Mouse (Mus musculus) E14TG2a.4 (cell line): ENCODE results near the gene Sart3.

Experiments
- CTCF ChIP-seq: conservative IDR thresholded peaks from 2 replicates; pipeline ENCODE4 v1.5.1; 2014; ENCODE audit warnings: low read length
- NANOG ChIP-seq: IDR thresholded peaks from 2 replicates; pipeline ENCODE4 v1.6.1; 2014; ENCODE audit warnings: borderline replicate concordance, low read length, mixed read lengths
- POU5F1 ChIP-seq: IDR thresholded peaks from 2 replicates; pipeline ENCODE4 v1.6.1; 2014; ENCODE audit warnings: low read length, borderline replicate concordance

DNA sequence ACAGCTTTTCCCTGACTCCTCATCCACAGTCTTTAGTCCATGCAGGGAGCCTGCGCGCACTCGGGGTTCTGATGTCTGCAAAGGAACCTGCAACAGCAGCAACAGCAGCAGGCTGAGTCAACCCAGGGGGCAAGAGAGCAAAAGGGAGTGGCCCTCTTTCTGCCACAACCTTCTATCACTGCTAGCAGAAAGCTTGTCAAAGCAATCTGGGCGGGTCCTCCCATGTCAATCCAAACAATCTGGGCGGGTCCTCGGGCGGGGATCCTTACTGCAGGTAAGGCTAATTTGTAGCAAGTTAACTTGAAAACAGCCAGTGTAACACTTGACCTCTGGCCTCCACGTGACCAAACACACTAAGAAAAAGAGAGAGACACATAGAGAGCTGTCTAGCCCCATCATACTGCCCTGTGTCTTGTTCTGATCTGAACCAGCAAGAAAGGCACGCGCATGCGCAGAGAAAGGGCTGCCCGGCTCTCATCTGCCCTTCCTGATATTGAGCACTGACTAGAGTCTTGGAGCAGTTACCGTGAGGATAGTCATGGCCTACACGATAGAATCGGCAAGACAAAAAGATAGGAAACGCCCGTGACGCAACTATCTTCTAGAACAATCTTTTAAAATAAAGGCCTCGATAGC, 71.8 kb downstream of the Sart3 start:
- TF ChIP-seq CTCF = no peak
- no peak for TF ChIP-seq POU5F1
- TF ChIP-seq NANOG = no peak
